Mouse (Mus musculus) T-cell, adult 2 months (primary cell): ENCODE results near the gene Plekhf1.

Experiments
- DNase-seq: peaks from one replicate; pipeline ENCODE4 v3.0.0; 2022; ENCODE audit warnings: low spot score

The Plekhf1 gene

GRCm38 (mm10) chr7:38188281-38189075 lies 39.3 kb downstream of the Plekhf1 start:
- no peak for DNase-seq

- DNase-seq: no peak
Measured at GRCm38 (mm10) chr7:38187796-38188195, 40.0 kb downstream of the Plekhf1 start.

DNA sequence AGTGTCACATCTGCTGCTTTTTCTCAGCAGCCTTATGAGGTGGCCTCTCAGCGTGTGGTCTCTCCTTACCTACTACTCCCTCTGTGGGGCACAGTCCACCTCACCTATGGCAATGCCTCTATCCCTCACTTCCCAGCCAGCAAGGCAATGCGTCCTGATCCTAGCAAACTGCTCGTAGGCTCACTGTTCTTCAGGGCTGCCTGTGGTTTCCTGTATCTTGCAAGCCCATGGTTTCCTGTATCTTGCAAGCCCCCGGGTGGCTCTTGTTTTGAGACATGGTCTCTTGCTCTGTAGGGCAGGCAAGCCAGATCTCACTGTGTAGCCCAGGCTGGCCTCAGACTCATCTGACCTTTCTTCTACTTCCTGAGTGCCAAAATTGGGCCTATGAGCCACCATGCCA lies 41.0 kb downstream of the Plekhf1 start:
- DNase-seq: peak; percentile 45

DNA sequence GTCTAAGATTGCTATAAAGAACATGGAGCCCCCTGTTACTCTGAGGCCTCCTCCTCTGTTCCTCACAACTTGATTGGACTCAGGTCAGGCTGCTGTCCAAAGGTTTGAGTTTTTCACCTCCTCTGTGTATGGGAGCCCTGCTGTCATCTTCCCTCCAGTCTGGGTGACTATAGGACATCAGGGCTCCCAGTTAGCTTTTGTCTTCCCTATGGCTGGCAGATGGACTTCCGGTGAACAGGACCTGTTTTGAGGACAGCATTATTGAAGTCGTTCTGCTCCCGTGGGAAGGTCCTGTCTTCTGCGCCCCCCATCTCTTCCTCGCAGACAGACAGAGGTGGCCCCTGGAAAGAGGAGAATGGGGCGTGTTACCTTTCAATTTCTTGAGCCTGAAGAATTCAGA lies 43.0 kb downstream of the Plekhf1 start:
- DNase-seq: no peak

DNA sequence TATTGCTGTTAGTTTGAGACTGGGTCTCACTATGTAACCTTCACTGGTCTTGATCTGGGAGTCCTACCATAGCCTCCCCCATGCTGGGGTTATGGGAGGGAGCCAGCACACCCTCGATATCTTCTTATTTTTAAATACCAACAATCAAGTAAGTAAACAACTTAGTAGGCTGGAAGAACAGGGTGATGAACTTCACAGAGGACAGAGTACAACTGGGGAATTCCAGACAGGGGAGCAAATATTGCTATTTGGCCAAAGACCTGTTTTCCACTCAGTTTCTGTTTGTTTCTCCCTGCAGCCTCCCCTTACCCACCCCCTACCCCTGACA lies 43.4 kb downstream of the Plekhf1 start:
- no peak for DNase-seq

DNA sequence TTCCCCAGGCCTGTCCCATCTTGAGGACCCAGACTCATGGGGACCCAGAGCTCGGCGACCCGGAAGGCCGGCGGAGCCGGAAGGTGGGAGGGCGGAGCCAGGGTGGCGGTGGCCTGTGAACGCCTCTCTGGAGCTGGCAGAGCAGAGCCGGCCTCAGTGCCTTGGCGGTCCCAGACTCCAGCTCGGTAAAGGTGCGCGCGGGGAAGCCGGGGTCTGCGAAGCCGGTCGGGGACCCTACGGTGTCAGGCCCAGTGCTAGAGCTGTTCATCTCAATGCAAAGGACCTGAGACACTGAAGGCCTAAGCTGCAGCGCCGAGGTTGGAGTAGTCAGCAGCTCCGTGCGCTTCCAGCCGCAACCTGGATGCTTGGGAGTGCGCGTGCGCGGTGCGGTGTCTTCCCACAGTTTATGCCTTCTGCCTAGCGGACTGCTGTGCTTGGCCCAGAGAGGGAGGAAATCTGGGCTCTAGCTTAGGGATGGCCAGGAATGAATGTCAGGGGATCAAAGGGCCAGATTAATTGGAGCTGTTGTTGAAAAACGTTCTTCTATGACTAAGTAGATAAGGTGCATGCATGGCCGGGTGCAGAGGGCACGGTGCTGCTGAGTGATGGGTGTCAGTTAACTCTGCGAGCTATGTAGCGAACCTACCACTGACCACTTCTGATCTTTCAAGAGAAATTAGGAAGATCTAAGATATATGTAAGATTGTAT lies 44.0 kb downstream of the Plekhf1 start:
- DNase-seq: peak; percentile 82

DNA sequence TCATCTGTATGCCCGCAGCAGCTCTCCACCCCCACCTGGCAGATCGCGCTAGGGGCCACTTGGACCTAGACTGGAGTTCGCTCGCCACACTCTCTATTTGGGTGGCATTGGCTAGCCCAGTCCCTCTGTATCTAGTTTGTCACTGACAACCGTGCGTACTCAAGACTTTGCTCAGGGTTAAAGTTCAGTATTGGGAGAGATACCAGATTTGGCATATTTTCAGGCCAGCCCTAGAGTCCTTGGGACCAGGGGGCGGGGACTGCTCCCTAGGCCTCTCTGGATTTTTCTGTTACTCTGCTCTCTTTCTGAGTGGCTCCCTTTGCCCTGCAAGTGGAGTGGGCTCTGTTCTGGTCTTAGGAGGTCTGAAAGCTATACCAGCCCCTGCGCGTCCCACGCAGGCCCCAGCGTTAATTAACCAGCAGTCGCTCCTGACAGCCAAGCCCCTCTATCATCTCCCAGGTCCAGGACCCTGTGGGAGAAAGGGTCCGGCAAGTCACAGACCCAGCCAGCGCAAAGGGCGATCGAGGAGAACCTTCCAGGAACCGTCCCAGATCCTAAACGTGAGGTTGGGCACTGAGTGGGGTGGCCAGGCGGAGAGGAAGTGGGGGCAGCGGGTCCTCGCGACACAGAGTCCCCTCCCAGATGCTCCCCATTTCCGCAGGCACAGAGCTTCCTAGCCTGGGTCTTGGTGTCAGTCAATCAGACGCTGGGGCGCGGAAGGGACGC lies 44.7 kb downstream of the Plekhf1 start, which contains the start of gene 1600014C10Rik:
TSS of gene 1600014C10Rik (plus strand) at position 256 of the 726 bp plus-strand sequence.
- no peak for DNase-seq

GRCm38 (mm10) chr7:38182596-38182961 lies 45.2 kb downstream of the Plekhf1 start:
- DNase-seq: peak; percentile 82

DNA sequence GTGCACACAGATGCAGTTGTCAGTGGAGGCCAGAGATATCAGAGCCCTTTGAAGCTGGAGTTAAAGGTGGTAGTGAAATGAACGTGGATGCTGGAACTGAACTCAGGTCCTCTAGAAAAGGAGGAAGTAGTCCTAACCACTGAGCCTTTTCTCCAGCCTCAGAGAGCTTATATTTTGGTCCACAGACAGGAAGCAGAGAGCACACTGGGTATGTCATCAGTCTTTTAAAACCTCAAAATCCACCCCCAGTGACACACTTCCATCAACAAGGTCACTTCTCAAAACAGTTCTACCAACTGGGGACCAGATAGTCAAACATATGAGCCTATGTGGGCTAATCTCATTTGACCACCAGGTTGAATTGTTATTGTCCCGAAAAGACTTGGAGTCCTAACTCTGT lies 46.5 kb downstream of the Plekhf1 start:
- DNase-seq: no peak

DNA sequence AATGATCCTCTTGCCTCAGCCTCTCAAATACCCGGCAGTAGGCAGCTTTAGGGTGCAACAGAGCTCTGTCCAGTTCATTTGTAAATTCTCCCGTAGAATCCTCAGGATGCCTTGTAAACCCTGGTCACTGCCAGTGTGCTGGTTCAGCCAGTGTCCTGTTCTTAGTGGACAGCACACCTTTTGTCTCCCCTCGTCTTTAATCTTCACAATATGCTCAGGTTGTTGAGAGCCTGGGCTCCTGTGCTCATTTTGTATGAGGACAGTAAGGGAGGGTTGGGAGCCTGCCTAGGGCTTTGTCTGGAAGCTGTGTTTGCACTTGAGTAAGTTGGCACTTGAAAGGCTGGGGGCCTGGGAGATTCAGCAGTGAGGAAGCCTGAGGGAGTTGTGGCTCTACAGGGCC lies 47.9 kb downstream of the Plekhf1 start:
- no peak for DNase-seq

GRCm38 (mm10) chr7:38176056-38176455 lies 51.8 kb downstream of the Plekhf1 start:
- DNase-seq: no peak

DNA sequence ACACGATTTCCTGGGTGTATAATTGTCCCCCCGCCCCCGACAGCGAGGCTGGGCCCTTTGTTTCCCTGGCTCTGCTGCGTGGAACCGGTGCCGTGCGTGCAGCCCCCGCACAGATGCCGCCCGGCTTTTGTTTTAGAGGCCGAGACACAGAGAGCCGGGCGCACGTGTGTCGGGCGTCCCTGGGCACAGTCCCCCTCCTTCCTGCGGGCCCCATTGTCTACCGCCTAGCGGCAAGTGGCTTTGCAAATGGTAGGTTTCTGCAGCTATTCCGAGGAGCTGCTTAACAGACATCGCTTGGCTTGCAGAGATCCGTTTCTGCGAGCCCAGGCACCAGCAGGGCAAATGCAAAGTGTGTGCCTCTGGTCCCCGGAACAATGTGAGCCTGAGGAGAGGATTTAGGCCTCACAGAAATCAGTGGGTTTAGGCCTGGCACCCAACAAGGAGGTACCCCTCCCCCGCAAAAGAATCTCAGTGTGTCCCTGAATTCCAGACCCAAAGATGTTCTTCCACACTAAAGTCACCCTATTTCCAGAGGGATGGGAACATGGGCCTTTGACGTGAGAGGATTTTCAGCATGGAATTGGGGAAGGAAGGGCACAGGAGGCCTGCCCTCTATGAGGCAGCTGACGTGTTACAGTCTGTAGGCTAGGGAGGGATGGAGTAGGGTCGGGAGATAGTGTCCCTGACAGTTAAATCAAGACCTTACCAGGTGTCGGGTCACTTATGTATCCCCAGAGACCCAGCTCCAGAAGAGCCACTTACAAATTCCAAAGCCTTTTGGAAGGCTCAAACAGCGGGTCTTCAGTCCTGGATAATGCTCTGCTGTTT lies 53.3 kb downstream of the Plekhf1 start:
- DNase-seq: no peak

DNA sequence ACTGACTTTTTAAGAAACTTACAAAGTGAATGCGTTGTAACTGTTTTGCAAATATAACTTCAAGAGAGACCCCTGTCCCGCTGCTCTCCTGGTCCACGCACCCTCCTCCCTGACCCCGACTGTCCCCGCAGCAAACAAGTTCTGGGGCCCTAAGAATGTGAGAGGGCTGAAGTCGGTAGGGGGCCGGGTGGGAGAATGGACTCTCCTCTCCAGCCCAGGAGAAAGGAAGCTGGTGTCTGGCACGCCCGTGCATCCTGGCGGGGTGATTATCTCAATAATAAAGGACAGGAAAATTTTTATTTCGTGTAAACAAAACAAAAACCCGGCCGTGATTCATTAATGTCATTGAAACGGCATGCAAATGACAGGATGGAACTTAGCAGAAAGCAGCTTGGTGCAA lies 53.9 kb downstream of the Plekhf1 start:
- no peak for DNase-seq

DNA sequence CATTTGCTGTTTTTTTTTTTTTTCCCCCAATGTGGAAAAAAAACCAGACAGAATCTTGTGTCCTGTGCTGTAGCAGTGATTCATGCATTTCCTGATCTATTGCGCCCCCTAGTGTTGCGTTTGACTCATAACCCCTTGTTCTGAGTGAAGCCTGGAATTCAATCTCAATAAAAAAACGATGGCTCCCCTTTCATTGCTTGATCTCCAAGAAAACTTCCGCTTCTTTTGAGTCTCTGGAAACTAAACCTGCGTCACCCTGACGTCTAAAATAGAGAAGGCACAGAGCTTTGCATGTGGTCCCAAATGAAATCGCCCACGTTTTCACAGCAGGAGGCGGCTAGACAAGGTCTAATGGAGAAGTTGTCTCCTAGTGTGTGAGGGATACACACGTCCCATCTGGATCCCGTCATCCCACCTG lies 60.1 kb downstream of the Plekhf1 start:
- DNase-seq: peak; percentile 37
